Mouse (Mus musculus) heart, postnatal 0 days (tissue): Measurements from ENCODE around the gene Mindy2.

Experiments used
- CTCF ChIP-seq: IDR thresholded peaks from 2 replicates; pipeline ENCODE4 v1.5.1; 2016; ENCODE audit warnings: antibody characterized with exemption, control low read depth, low read depth
- EP300 ChIP-seq: IDR thresholded peaks from 2 replicates; pipeline ENCODE4 v1.6.1; 2016; ENCODE audit warnings: antibody characterized with exemption, low read depth

- TF ChIP-seq CTCF (no peak), EP300 (no peak)
These were observed 1.2 kb downstream of the Mindy2 start for GRCm38 (mm10) chr9:70655764-70656129.
